Mouse (Mus musculus) adrenal gland, adult 2 months (tissue): ENCODE measurements at regions not wholly inside any gene's neighbourhood (a gene's known extent, or its start where the extent isn't known, plus 50 kb on each side); places are given as distances from the start of the nearest gene placed in this dataset.
A peak's percentile ranks its signal among the peaks of the same experiment; 100 is the strongest.

Source experiments
- DNase-seq: peaks from one replicate; pipeline ENCODE4 v3.0.0; 2021

- no peak for DNase-seq
Measured at GRCm38 (mm10) chr17:45928903-45929477, 103.2 kb downstream of the Vegfa start.

- DNase-seq, result no peak
Measured at GRCm38 (mm10) chr17:45928013-45928412, 104.2 kb downstream of the Vegfa start.

GRCm38 (mm10) chr17:45925845-45926244, 106.3 kb downstream of the Vegfa start:
- DNase-seq, result peak; percentile 50

- no peak for DNase-seq
Measured at GRCm38 (mm10) chr17:45924595-45924994, 107.6 kb downstream of the Vegfa start.

- no peak for DNase-seq
Measured at GRCm38 (mm10) chr17:45923217-45923730, 108.9 kb downstream of the Vegfa start.

- no peak for DNase-seq
Measured at GRCm38 (mm10) chr17:45917647-45918046, 114.5 kb downstream of the Vegfa start.

GRCm38 (mm10) chr17:45916937-45917336, 115.2 kb downstream of the Vegfa start:
- no peak for DNase-seq

- no peak for DNase-seq
Measured at GRCm38 (mm10) chr17:45914706-45915240, 117.4 kb downstream of the Vegfa start.

GRCm38 (mm10) chr17:45914237-45914636, 117.9 kb downstream of the Vegfa start:
- no peak for DNase-seq

GRCm38 (mm10) chr17:45913671-45914070, 118.5 kb downstream of the Vegfa start:
- no peak for DNase-seq

GRCm38 (mm10) chr17:45912165-45912564, 120.0 kb downstream of the Vegfa start:
- no peak for DNase-seq

GRCm38 (mm10) chr17:45911201-45911731, 120.9 kb downstream of the Vegfa start:
- DNase-seq, result no peak

- DNase-seq, result no peak
Measured at GRCm38 (mm10) chr17:45910245-45910644, 121.9 kb downstream of the Vegfa start.

- DNase-seq, result no peak
Measured at GRCm38 (mm10) chr17:45907587-45907986, 124.6 kb downstream of the Vegfa start.

- peak; percentile 81 for DNase-seq
Measured at GRCm38 (mm10) chr17:45905596-45905995, 126.6 kb downstream of the Vegfa start.

- DNase-seq, result no peak
Measured at GRCm38 (mm10) chr17:45904251-45904650, 127.9 kb downstream of the Vegfa start.

GRCm38 (mm10) chr17:45903294-45903693, 128.9 kb downstream of the Vegfa start:
- DNase-seq, result no peak

GRCm38 (mm10) chr17:45902668-45903067, 129.5 kb downstream of the Vegfa start:
- no peak for DNase-seq

GRCm38 (mm10) chr17:45896922-45897302, 135.3 kb downstream of the Vegfa start:
- DNase-seq, result no peak

GRCm38 (mm10) chr17:45896142-45896921, 135.8 kb downstream of the Vegfa start:
- DNase-seq, result no peak

- DNase-seq, result no peak
Measured at GRCm38 (mm10) chr17:45894166-45894565, 138.0 kb downstream of the Vegfa start.

GRCm38 (mm10) chr17:45893698-45894097, 138.5 kb downstream of the Vegfa start:
- peak; percentile 64 for DNase-seq

GRCm38 (mm10) chr17:45893094-45893493, 139.1 kb downstream of the Vegfa start:
- DNase-seq, result no peak
